8 mouse cellular contexts compared by ENCODE assay signal in genomic region chr13:60467821-60468579, GRCm38 (mm10).
DNase-seq lines count a peak whose midpoint lies in the region; ATAC-seq and TF ChIP-seq lines count a peak whose summit lies in the region.

No protein-coding gene starts in this region.

- peak; percentile 23 to 67 for DNase-seq in cerebellum, adult 18-20 months
- DNase-seq in cerebellum, adult 9-11 months, result no peak
- peak; percentile 80 for DNase-seq in testis, postnatal 10 days (ENCODE audit: low spot score)
- DNase-seq in testis, postnatal 14 days (ENCODE audit: low spot score), result no peak
- DNase-seq in embryo, embryonic 11 days, result peak; percentile 67
- peak; percentile 45 for DNase-seq in induced T-regulatory cell, adult 2 months (ENCODE audit: low read depth)
- DNase-seq in limb, embryonic 14.5 days (ENCODE audit: low spot score), result peak; percentile 73
- peak; percentile 47 for DNase-seq in right cerebral cortex, postnatal 14 days

- ATAC-seq in limb, embryonic 14.5 days (ENCODE audit: low FRiP score, low read depth), result 0 out of 2 replicates have a peak, but pooled peaks have one; percentile 34

- H3K4me2 ChIP-seq in limb, embryonic 14.5 days (replicated peaks; ENCODE audit: low read depth, low read length, severe bottlenecking), result no peak overlapping the region

- H3K4me3 ChIP-seq in limb, embryonic 14.5 days (replicated peaks; ENCODE audit: low read length), result no peak overlapping the region

- peak overlapping the region; percentile 30; the same call in 1 of the 2 replicates for H3K27ac ChIP-seq in limb, embryonic 14.5 days (replicated peaks; ENCODE audit: low read depth, low read length)

- H3K27me3 ChIP-seq in limb, embryonic 14.5 days (ENCODE audit: control insufficient read depth, insufficient read depth, low read length), result no peaks in the 10 kb centered on the region

- no peaks in the 10 kb centered on the region for H3K9me3 ChIP-seq in limb, embryonic 14.5 days (ENCODE audit: control insufficient read depth, low read length)

- H3K4me1 ChIP-seq in limb, embryonic 14.5 days (ENCODE audit: control insufficient read depth, insufficient read depth, low read length), result peaks cover 20% of the 10 kb centered on the region

- TF ChIP-seq POLR2A in limb, embryonic 14.5 days (IDR thresholded peaks at IDR 0.05; ENCODE audit: borderline replicate concordance, extremely low read depth, insufficient read depth, insufficient read length), result no peak

- no peaks in the 10 kb centered on the region for H3K36me3 ChIP-seq in limb, embryonic 14.5 days (ENCODE audit: control insufficient read depth, insufficient read depth, low read length)

- no peak overlapping the region for H3K9ac ChIP-seq in limb, embryonic 14.5 days (ENCODE audit: low read depth, low read length, severe bottlenecking)

- WGBS in limb, embryonic 14.5 days, result 17% methylated on average over 11 of the region's 11 CpGs

Comparison
In these comparisons a context has a peak if more than half of its experiments do, and no peak if none do; other contexts are left out.
1. DNase-seq: peak in cerebellum, adult 18-20 months (2 of 2), testis, postnatal 10 days (single experiment), embryo, embryonic 11 days (single experiment), induced T-regulatory cell, adult 2 months (single experiment), limb, embryonic 14.5 days (single experiment) and right cerebral cortex, postnatal 14 days (single experiment); none in cerebellum, adult 9-11 months (single experiment) and testis, postnatal 14 days (single experiment).